Mouse (Mus musculus): ENCODE results near the gene Gbp5.
"Not testable (repeated sequence)": the region's sequence is repeated elsewhere in the genome, so short reads cannot be mapped to it uniquely, and the experiment has no call there.

The Gbp5 gene

DNA sequence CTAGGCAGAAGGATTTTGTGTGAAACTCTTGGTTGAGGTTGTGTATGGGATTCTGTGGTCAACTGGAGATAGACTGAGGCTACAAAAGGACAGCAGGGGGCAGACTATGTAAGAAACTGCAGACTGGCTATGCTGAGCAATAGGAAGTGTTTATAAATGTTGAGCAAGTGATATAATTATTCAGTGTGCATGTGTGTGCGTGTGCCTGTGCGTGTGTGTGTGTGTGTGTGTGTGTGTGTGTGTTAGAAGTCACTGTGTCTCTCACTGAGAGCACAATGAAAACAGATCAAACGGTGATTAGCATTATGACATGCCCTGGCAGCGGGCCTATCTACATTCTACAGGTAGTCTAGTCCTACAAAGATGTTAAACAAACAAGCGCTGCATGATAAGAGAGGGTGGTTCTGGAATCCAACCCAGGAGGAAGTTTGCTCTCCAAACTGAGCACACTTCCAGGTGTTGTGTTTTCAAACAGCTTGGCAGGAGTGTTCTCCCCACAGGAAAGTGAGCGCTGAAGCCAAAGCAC is at the start of gene Gbp5:
TSS of gene Gbp5 (plus strand) at position 443 of the 526 bp plus-strand sequence.
- DNase-seq: no peak

DNA sequence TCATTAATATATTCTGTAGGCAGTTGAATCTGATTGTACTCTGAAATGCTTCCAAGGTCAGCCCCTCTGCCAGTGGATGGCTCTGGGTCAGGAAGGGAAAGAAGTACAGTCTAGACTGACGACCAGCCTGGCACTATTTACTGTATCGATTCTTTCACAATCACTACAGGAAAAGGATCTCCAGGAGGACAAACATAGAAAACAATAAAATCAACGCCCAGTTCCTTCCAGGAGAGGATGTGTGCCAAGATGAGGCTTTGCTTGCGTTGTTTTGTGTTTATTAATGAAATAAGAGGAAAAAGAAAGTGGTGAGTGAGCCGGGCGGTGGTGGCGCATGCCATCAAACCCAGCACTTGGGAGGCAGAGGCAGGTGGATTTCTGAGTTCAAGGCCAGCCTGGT is 39.6 kb upstream of the Gbp5 start:
- no peak for DNase-seq

DNA sequence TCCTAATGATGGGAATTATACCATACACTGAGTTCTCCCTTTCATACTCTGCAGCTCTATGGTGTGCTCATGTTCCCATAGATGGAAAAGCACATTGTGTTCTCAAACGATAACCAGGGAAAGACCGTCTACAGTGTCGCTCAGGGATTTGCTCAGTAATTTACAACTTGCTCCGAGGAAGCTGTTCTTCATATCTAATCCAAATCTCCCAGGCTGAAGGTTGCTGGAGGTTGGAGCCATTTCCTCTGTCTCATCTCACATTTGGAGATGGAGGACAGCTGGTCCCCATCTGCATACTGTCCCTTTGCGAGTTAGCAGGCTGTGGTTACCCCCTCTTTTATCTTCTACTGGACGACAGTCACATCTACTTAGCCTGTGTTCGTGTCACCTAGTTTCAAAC is 34.5 kb upstream of the Gbp5 start:
- DNase-seq: no peak

DNA sequence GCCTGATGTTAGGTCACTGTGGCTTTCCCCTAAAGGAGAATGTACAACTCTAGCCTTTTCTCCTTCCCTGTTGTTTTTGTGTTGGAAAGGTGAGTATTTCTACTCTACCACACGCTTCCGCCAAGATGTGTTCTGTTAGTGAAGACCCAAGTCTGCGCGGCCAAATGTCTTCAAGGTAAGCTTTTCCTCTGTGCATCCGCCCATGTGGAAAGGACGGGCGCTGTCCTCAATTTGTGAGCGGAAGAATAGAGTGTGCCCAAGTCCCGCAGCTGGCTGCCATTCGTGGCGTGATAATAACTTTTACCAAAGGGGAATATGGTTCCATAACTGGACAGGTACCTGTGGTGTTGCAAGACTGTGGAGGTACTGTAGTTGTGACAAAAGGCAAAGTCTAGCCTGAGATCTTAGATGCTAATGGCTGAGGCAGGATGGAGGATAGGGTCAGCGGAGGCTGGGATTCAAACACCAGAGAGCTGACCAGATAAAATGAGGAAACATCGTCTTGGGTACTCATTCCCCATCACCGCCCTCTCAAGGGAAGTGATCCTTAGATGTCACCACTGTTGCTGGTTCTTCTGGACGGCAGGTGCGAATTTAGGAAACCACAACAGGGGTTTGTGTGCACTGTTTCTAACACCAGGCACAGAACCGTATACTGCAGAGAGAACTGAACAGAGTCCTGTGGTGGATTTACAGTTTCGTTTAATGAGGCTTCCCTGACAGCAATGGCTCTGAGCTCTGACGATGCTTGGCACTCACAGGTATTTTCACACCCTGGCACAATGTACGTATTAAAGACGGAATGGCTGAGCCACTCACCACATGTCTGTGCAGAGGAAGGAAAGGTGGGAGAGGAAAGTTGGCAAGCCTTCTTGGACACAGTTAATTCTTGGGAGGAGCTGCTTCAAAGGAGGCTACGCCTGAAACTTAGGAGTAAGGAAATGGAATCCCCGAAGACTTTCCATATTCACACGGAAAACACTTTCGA is 30.7 kb upstream of the Gbp5 start:
- DNase-seq: no peak

DNA sequence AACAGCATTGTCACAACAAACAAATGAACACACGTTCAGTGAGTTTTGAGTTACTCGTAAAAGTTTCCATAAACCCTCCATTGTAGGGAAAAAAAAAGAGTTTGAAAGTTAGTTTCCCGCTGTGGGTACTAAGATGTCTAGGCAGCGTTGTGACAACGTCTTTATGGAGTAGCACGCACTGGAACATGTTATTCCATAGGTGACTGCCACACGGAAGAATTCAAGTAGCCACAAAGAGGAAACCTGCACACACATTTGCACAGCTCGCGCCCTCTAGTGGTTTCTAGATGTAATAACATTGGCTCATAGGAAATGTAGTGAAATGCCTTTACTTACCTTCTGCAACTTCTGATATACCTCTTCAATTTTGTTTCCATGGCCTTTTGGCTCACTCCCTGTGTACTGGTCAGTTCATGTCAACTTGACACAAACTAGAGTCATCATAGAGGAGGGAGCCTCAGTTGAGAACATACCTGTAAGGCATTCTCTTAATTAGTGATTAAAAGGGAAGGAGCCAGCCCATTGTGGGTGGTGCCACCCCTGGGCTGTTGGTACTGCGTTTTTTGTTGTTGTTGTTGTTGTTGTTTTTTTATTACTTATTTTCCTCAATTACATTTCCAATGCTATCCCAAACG is 19.3 kb upstream of the Gbp5 start:
- DNase-seq: no peak

DNA sequence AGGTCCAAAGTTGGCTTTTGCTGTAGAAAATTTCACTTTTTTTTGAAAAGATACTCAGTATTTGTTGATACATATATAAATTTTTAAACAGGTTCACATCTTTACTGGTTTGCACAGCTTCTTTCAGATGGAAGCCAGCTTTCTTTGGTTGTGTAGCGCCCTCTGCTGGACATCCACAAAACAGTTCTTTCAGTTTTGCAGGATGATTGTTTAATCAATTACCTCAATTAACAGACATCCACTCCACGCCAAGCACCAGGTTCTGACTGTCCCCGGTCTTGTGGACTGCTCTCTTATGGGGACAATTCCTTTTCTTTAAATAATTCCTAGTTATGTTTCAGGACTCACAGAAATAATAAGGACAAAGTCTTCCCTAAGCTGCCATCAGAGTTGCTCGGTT is 17.9 kb upstream of the Gbp5 start:
- DNase-seq: peak; percentile 16

DNA sequence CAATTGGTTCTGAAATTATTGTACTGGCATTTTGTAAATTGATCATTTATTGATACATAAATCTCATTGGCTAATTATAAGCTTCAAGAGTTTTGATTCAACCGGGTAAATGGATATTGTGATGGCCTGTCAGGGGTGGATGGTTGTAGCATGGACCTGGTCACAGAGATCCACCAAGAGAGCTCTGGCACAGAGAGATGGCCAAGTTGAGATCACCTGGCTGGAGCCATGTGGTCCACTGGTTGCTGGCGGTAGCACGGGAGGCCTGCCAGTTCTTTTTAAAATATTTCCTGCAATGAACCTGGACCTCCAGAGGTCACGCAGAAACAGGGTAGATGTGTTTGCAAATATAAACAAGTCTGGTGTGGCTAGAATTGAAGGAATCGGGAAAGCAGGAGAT is 15.9 kb upstream of the Gbp5 start:
- DNase-seq: no peak

DNA sequence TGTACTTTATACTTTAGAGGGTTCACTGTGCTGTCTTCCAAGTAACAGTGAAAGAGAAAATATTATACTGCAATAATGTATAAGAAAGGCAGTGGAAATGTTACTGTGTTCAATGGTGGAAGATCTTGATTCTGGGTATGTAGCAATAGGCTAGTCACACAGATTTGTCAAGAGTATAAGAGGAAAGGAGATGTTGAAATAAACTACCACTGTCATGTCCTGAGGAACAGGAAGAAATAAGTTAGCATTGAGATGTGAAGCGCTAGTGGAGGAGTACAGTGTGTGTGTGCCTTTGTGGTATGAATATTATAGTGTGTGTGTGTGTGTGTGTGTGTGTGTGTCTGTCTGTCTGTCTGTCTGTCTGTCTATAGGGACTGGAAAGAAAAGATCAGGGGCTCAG is 15.4 kb upstream of the Gbp5 start:
- DNase-seq: no peak

DNA sequence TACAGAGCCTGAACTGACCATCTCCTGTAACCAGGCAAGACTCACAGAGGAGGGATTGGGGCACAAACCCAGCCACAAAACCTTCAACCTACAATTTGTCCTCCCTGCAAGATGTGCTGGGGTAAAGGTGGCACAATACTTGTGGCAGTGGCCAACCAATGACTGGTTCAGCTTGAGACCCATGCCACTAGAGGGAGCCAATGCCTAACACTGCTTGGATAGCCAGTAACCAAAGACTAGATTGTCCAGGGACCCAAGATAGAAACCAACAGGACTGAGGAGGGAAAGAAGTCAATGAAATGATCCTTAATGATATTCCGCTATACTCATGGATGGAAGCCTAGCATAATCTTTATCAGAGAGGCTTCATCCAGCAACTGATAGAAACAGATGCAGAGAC is 3.3 kb upstream of the Gbp5 start:
- DNase-seq: peak; percentile 44

DNA sequence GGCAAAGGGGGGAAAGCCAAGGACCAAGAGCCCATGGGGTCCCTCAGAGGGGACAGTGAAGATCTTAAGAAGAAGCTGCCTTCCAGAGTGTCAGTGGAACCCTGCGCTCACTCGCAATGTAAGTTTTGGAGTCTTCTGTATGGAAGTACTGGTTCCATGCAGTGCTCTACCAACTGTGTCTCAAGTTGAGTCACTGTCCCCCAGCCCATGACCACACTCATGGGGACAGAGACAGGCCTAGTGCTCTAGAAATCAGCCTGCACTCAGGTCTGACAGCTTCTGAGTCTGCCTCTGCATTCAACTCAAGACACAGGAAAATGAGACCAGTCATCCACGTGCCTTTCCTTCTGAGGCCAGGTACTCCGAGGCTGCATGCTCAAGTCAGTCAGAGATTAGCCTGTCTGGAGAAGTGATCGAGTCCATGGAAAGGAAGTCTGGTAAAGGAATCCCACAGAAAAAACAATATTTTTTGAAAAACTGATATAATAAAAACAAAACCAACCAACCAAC is 1.4 kb downstream of the Gbp5 start:
- DNase-seq: no peak

DNA sequence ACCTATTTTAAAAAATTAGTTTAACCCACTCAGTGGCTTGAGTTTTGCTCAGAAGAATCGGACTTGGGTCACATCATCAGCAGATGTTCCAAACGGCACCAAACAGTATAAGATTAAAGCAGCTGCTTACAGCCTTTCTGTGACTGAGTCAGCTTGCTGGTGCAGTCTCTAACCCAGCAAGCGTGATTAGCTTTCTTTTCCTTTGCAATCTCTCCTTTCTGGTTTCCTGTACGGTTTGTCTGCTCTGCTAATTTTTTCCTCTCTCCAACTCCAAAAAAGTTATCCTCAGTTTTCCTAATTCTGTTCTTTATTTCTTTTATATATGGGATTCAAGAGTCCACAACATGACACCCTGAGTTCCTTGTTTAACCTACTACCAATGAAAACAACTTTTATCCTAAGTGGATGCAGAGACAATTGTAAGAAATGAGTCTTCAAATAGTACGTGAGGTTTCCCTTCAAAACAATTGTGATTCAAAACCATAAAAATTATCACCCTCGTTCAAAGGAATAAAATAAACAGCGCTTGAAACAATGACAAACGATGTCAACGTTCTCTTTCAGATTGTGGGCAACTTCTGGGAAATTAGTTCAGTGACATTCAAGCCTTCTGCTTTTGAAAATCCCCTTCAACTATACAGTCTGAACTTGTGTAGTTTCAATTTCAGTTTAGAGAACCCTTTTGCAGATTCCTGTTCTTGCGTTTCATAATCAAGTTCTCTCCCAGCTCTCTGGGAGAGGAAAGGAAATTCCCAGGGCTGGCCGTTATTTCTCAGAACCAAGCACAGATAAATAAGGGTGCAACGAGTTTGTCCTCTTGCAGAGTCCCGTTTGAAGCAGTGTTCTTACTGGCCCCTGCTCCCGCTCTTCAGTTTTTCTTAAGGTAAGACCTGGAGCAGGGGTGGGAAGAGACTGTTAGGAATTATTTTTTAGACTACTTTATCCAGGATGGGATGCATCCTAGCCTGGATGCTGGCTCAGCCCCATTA is 2.6 kb downstream of the Gbp5 start:
- DNase-seq: no peak

DNA sequence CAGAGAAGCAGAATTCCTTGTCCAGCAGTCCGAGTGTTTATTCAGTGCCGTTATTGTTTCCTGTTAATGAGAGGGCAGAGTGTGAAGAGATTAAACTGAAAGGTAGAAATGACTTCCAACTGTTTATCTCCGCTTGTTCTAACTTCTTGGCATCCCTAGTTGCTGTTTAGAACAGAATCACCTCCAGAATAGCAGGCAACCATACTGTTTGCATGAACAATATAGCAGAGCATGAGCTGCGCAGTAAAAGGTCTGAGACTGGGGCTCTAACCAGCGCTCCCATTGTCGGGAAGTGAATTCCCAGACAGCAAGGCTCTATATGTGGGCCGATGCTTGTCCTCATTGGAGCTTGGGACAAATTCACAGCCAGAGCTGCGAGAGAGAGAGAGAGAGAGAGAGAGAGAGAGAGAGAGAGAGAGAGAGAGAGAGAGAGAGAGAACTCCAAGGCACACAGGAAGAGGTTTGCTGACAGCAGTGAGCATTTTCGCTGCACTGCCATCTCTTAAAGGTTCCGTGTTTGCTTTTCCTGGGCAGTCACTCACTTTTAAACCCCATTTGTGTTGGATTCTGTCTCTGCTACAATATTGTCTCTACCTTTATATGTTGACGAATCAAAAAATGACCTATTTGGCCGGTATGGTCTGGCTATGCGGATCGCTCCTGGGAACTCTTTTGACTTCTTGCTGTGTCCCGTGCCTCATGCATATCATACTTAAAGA is 3.5 kb downstream of the Gbp5 start:
- no peak for DNase-seq

DNA sequence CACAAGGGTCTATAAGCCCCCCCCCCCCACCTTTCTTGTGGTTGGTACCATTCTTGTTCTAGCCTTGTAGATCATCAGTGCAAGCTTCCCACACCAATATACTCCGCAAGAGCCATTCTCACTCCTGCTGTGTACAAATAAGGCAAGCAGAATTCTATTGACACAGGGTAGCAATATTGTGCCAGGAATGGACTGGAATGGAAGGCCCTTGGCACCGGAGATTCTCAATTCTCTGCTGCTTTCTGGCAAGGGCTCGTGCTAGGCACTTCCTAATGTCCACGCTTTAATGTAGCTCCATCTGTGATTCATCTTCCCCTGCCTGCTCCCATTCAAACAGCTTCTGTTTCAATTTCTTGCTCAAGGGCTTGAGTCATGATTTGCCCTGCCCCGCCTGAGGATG is 5.2 kb downstream of the Gbp5 start:
- DNase-seq: peak; percentile 49

DNA sequence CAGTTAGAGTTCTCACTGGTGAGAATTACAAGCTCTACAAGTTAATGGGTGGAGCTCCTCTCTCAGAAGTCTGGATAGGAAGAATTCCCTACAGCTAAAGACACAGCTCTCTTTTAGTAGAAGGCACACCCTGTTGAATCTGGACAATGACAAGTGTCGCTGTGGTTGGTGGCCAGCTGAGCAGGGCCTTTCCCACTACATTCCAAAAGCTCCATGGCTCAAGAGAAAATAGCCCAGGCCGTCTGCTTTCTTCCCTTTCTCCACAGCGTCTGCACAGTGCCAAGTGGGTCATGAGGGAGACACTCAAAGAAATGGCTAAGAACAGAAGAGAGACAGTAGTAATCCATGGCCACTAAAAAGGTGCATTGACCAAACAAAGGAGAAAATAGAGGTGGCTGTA is 34.3 kb downstream of the Gbp5 start:
- DNase-seq: no peak

DNA sequence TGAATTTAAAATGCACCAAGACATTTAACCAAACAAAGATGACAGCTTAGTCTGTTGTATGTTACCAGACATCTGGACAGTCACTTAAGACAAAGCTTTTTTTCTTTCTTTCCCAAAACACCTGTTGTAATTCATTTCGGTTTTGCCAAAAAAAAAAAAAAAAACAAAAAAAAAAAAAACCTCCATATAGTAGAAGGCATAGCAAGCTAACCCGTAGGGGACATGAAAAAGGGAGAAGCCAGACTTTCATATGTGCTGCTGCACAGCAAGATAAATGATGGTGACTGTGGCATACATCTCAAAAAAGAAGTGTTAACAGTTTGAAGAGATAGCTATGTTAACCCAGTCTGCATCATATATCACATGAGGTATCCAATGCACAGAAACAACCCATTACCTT is 35.8 kb downstream of the Gbp5 start:
- no peak for DNase-seq

DNA sequence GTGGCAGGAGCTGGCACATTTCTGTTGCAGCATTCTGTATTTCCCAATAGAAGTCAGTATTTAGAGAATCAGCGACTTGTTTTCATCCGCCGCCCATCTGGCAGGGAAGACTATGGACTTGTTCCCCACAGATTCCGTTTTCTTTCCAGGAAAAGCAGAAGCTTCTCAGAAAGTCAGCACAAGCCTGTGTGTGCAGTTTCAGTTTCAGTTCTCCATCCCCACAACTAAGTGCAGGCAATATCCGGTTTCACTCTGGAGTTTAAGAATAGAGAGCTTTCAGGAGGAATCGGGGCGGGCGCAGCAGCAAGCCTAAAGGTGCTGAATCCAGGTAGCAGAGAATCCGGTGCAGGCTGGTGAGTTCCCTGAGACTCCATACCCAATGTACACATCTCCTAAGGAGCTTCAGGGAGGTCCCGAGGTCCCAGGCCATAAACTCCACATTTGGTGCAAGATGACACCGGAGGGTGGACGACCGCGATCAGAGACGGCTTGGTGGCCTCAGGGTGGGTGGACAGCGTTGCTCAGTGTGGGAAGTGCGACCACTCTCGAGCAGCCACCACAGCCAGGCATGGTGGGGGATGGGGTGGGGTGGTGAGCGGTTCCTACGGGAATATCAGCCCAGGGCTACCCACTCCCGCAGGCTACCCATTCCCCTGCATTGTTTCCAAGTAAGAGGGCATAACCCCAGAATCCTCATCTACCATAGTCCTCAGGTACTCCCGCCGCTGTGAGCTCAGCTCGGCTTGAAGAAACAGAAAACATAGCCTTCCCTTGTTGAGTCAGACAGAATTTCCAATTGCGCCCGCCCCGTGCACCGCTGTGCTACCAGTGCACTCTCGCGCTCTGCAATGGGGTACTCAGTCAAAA is 36.5 kb downstream of the Gbp5 start, which contains the start of gene Gbp7:
TSS of gene Gbp7 (plus strand) at position 256 of the 867 bp plus-strand sequence.
- DNase-seq: no peak

DNA sequence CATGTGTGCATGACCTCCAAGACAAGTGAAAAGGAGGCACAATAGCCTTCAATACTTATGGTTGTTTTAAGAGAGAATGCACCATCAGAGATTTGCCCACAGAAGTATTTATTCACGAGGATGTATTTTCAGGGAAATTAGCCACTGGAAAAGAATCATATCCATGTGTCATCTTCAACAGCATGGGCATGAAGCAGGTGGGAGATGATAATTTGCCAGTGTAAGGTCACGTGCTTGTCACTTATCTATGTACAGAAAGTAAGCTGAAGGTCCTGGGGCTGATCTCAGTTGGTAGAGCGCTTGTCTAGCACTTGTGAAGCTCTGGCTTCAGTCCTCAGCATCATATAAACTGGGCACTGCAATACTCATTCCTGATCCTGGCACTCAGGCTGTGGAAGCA is 37.8 kb downstream of the Gbp5 start:
- DNase-seq: no peak

DNA sequence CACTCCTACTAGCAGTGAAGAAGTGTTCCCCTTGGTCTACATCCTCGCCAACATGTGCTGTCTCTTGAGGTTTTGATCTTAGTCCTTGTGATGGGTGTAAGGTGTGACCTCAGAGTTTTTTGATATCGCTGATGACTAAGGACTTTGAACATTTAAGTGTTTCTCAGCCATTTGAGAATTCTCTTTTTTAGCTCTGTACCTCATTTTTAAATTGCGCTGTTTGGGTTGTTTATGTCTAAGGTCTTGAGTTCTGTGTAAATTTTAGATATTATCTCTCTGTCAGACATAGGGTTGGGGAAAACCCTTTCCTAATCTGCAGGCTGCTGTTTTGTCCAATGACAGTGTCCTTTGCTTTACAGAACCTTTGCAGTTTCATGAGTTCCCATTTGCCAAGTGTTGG is 39.4 kb downstream of the Gbp5 start:
- DNase-seq: no peak

DNA sequence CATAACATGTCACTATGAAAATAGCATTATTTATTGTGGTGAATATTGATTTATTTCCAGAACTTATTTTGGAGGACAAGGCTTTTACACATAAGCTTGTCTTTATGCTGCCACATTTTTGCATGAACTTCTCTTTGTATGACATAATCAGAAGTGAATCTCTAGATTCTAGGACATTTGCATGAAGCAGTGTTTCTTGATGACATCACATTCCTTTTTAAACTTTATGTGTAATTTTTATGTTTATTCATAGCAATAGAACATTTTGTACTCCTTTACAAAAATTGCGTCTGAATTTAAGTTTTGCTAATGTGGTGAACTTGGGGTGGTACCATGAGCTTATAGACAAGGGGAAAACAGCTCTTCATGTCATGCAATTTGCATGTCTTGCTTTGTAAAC is 41.9 kb downstream of the Gbp5 start:
- DNase-seq: no peak

DNA sequence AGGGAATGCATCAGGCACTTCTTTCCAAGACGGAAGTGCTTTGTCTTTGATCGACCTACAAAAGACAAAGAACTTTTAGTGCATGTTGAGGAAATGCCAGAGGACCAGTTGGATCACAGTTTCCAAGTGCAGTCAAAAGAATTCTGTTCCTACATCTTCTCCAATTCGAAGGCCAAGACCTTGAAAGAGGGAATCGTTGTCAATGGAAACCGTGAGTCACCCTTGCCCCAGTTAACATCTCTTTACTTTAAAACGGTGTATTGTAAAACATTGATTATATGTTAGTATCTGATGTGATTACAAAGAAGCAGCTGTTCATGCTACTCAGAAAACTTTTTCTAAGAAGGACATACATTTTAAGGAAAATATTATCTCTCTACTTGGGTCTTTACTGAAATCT is 47.6 kb downstream of the Gbp5 start:
- no peak for DNase-seq

DNA sequence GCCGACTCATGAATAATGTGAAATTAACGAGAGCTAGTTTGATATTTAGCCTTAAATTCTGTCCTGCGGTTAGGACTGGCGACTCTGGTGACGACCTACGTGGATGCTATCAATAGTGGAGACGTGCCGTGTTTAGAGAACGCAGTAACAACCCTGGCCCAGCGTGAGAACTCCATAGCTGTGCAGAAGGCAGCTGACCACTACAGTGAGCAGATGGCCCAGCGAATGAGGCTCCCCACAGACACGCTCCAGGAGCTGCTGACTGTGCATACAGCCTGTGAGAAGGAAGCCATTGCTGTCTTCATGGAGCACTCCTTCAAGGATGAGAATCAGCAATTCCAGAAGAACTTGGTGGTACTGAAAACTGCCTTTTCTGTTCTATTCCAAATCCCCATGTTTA is 49.0 kb downstream of the Gbp5 start:
- not testable (repeated sequence) for DNase-seq
